Mouse (Mus musculus) liver, embryonic 14.5 days (tissue): ENCODE data around the gene Cryba4. TPM values are rescaled to one million over a fixed set of nuclear protein-coding genes. Genes with fewer than 3 reads are reported as not detected.

ENCODE experiments used
- ATAC-seq: fragments of 200-750 bp; cut with Nextera tagmentation; 2 replicates; pipeline ENCODE4 v1.8.0; 2017; ENCODE audit warnings: moderate number of reproducible peaks, mild to moderate bottlenecking, moderate library complexity; ENCODE audit not compliant: insufficient read depth
- DNase-seq, 3 experiments: peaks; one replicate each; pipeline ENCODE4 v3.0.0-alpha.2; 2012 to 2013; ENCODE audit warnings: low read depth in 3 of 3, low spot score in 3 of 3
- H3K27ac ChIP-seq: fragments of 300-500 bp; sonication (generic); 2 replicates; pipeline ENCODE4 v1.5.1; 2014; ENCODE audit warnings: moderate library complexity, mild to moderate bottlenecking, control low read depth, inconsistent platforms
- H3K27me3 ChIP-seq: fragments of 300-500 bp; sonication (generic); 2 replicates; pipeline ENCODE4 v1.6.1; 2014; ENCODE audit warnings: mild to moderate bottlenecking, low read length, moderate library complexity; ENCODE audit not compliant: control insufficient read depth, insufficient read depth
- H3K36me3 ChIP-seq: fragments of 300-500 bp; sonication (generic); replicated peaks from 2 replicates; pipeline ENCODE4 v1.6.1; 2014; ENCODE audit warnings: low read depth; ENCODE audit not compliant: control insufficient read depth, insufficient read depth
- H3K4me1 ChIP-seq, 2 experiments: fragments of 200-500 bp in 1 of 2; fragments of 300-500 bp in 1 of 2; sonication (generic) in 1 of 2; replicated peaks; 2 replicates each; pipeline ENCODE4 v1.6.1; 2012 to 2014; ENCODE audit warnings: antibody characterized with exemption in 1 of 2, inconsistent platforms in 1 of 2, low read length in 1 of 2; ENCODE audit not compliant: control insufficient read depth in 2 of 2, insufficient read depth in 2 of 2
- H3K4me2 ChIP-seq: fragments of 300-500 bp; sonication (generic); 2 replicates; pipeline ENCODE4 v1.6.1; 2014; ENCODE audit warnings: low read depth, mild to moderate bottlenecking, control low read depth, moderate library complexity
- H3K4me3 ChIP-seq, 2 experiments: fragments of 200-500 bp in 1 of 2; fragments of 300-500 bp in 1 of 2; sonication (generic) in 1 of 2; 2 replicates each; pipeline ENCODE4 v1.5.1; 2012 to 2014; ENCODE audit warnings: low read depth in 2 of 2, low read length in 2 of 2, mild to moderate bottlenecking in 2 of 2, control low read depth in 1 of 2, inconsistent platforms in 1 of 2, moderate library complexity in 1 of 2; ENCODE audit not compliant: insufficient read depth in 1 of 2
- H3K9ac ChIP-seq: fragments of 300-500 bp; sonication (generic); replicated peaks from 2 replicates; pipeline ENCODE4 v1.6.1; 2014; ENCODE audit warnings: mild to moderate bottlenecking, control low read depth, moderate library complexity
- H3K9me3 ChIP-seq: fragments of 300-500 bp; sonication (generic); 2 replicates; pipeline ENCODE4 v1.6.1; 2016; ENCODE audit warnings: low read length, mixed read lengths; ENCODE audit not compliant: control insufficient read depth
- CTCF ChIP-seq: IDR thresholded peaks from 2 replicates; pipeline ENCODE4 v1.5.1; 2016; ENCODE audit warnings: antibody characterized with exemption, low read depth, control low read depth
- EP300 ChIP-seq: IDR thresholded peaks from 2 replicates; pipeline ENCODE4 v1.6.1; 2016; ENCODE audit warnings: antibody characterized with exemption, low read depth
- WGBS: fragments of 180-500 bp; shearing (Covaris S2); extraction: QIAGEN DNeasy Blood & Tissue Kit; methylation state at CpG from one replicate; pipeline ENCODE4 v1.1.7; 2014; ENCODE audit not compliant: insufficient replicate concordance; 5-methylcytosine and 5-hydroxymethylcytosine counted together
- polyA plus RNA-seq, 2 experiments: library from polyadenylated mRNA; depleted of rRNA in 1 of 2; stranded (reverse) in 1 of 2; unstranded in 1 of 2; fragments of >200 nt; fragmentation: Nextera tagmentation in 1 of 2; extraction: Ambion mirVana in 1 of 2; gene quantifications; 2 replicates each; pipeline versions ENCODE4 v1.2.1 to v1.2.3; 2012 to 2014

The Cryba4 gene
- polyA plus RNA-seq, 2 experiments = 0.39 to 0.95 TPM

- no peaks in the 10 kb centered on the region for H3K27me3 ChIP-seq
- H3K4me3 ChIP-seq = no peak overlapping the region
- peaks cover 8 to 44% of the 10 kb centered on the region in 2 experiments for H3K4me1 ChIP-seq
- H3K9me3 ChIP-seq = no peaks in the 10 kb centered on the region
- DNase-seq = no peak
- H3K9ac ChIP-seq = no peak overlapping the region
- WGBS = 69% methylated on average over 16 of the region's 16 CpGs
- H3K4me2 ChIP-seq = no peak overlapping the region
- H3K36me3 ChIP-seq = no peaks in the 10 kb centered on the region
- TF ChIP-seq CTCF (no peak), EP300 (no peak)
- no peak overlapping the region for H3K27ac ChIP-seq
- ATAC-seq = no peak
These were observed 37.7 kb upstream of the Cryba4 start for GRCm38 (mm10) chr5:112289819-112290535.

DNA sequence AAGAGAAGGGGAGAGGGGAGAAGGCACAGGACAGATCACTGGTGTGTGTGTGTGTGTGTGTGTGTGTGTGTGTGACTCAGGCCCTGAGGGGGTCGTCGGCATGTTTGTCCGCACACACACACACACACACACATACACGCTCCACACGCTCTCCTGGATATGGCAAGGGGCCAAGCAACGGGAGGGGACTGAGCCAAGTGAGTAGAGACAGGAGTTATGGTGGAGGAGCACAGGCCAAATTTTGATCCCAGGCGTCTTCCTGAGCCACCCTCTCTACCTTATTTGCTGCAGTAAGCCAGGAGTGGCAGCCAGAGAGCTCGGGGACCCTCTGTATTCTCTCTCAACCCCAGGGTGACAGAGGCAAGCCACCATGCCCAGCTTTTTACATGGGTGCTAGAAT, 36.9 kb upstream of the Cryba4 start:
- Histone ChIP-seq H3K9me3 (no peaks in the 10 kb centered on the region), H3K4me2 (no peak overlapping the region), H3K27ac (no peak overlapping the region), H3K36me3 (no peaks in the 10 kb centered on the region), H3K4me1 (peaks cover 5 to 39% of the 10 kb centered on the region in 2 experiments; a peak in 3 of 4 replicates), H3K4me3 (no peak overlapping the region), H3K27me3 (no peaks in the 10 kb centered on the region), H3K9ac (no peak overlapping the region)
- ATAC-seq (no peak), DNase-seq (no peak)
- no peak for TF ChIP-seq EP300
- TF ChIP-seq CTCF = no peak
- WGBS = 75% methylated on average over 8 of the region's 8 CpGs

- no peak for ATAC-seq
- Histone ChIP-seq H3K27ac (no peak overlapping the region), H3K4me1 (peaks cover 7 to 40% of the 10 kb centered on the region in 2 experiments; a peak in 3 of 4 replicates)
These were observed 36.1 kb upstream of the Cryba4 start for GRCm38 (mm10) chr5:112288193-112289141.

DNA sequence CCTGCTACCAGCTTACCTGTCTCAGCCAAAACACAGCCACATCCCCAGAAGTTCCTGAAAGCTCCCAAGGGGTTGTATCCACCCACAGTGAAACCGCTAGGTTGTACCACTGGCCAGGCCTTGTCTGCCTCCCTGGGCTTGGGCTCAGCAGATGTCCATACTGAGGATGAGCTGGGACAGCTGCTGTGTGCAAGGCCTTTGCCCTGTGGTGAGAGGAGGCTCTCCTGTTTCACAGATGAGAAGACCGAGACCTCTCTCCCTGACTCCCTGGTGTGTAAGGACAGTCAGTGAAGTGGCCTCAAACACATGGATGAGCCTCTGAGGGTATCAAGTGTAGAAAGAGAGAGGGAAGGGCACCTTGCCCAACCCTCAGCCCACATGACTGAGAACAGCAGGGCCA, 35.3 kb upstream of the Cryba4 start:
- 73% methylated on average over 2 of the region's 2 CpGs for WGBS
- H3K4me1 ChIP-seq = peaks cover 7 to 46% of the 10 kb centered on the region in 2 experiments; a peak in 3 of 4 replicates
- no peak overlapping the region for H3K4me2 ChIP-seq

More at GRCm38 (mm10) chr5:112288193-112289141, 36.1 kb upstream of the Cryba4 start:
- TF ChIP-seq EP300 (no peak), CTCF (no peak)
- Histone ChIP-seq H3K9me3 (no peaks in the 10 kb centered on the region), H3K4me2 (no peak overlapping the region), H3K4me3 (no peak overlapping the region), H3K36me3 (no peaks in the 10 kb centered on the region), H3K27me3 (no peaks in the 10 kb centered on the region), H3K9ac (no peak overlapping the region)
- no peak for DNase-seq
- 57% methylated on average over 9 of the region's 9 CpGs for WGBS

More for the DNA sequence above, 35.3 kb upstream of the Cryba4 start:
- Histone ChIP-seq H3K9ac (0 out of 2 replicates have a peak overlapping the region, but pooled peaks have one; percentile 18), H3K9me3 (no peaks in the 10 kb centered on the region), H3K36me3 (no peaks in the 10 kb centered on the region), H3K27ac (no peak overlapping the region), H3K27me3 (no peaks in the 10 kb centered on the region), H3K4me3 (no peak overlapping the region)
- no peak; the same call in 1 of the 2 replicates for ATAC-seq
- TF ChIP-seq EP300 (no peak), CTCF (no peak)
- DNase-seq = no peak
